ENCODE assay signal across 19 mouse cellular contexts in the genomic region with DNA sequence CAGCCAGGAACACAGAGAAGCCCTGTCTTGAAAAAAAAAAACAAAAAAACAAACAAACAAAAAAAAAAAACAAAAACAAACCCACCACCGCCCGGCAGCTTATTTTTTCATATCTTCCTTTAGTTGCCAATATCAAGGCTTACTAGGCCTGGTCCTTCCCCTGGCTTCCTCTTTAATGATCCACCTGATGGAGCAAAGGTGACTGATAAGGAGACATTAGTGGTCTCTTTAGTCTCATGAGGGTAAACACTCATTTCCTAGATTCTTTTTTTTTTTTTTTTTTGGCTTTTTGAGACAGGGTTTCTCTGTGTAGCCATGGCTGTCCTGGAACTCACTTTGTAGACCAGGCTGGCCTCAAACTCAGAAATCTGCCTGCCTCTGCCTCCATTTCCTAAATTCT. TPM values are rescaled to one million over a fixed set of nuclear protein-coding genes. Genes with fewer than 3 reads are reported as not detected.
DNase-seq lines count a peak whose midpoint lies in the region; TF ChIP-seq lines count a peak whose summit lies in the region.
"Not testable (repeated sequence)": the region's sequence is repeated elsewhere in the genome, so short reads cannot be mapped to it uniquely, and the experiment has no call there.
"Had no signal": no experiment of that assay in that cellular context is flagged by ENCODE, and none has a peak within 500 bp of the region (broad histone marks: within the 10 kb centered on the region; RNA-seq: fewer than 3 reads in every experiment).

No protein-coding gene starts in this region.

- in situ Hi-C loops in ES-E14 (cut with MboI; ENCODE audit: low sequenced_read_pairs in 2 of 2, unreplicated experiment in 2 of 2), result loop anchor here in 1 of 2 experiments (10.0 kb wide), 1 partner anchor 48 kb away; no protein-coding TSS in a partner anchor

- DNase-seq in ES-E14 (ENCODE audit: low read depth, low spot score); layer of hippocampus, adult 2 months (ENCODE audit: low spot score in 2 of 2); left cerebral cortex, adult 2 months (ENCODE audit: extremely low spot score in 1 of 2, low spot score in 2 of 2): not testable (repeated sequence)
- peak; percentile 58 for DNase-seq in MEL (ENCODE audit: low read depth, low spot score)

- not testable (repeated sequence) for H3K79me2 ChIP-seq in MEL (ENCODE audit: control insufficient read depth, insufficient read depth, low read length, poor library complexity)

- not testable (repeated sequence) for TF ChIP-seq CTCF in MEL (IDR thresholded peaks at IDR 0.05 in 2 of 3, conservative IDR thresholded peaks at IDR 0.05 in 1 of 3; ENCODE audit: control insufficient read depth in 1 of 3, insufficient read depth in 1 of 3, low read depth in 2 of 3, low read length in 3 of 3, poor library complexity in 1 of 3, severe bottlenecking in 1 of 3); layer of hippocampus, adult 2 months (conservative IDR thresholded peaks at IDR 0.05); left cerebral cortex, adult 2 months (IDR thresholded peaks at IDR 0.05)

- TF ChIP-seq EP300 in MEL (IDR thresholded peaks at IDR 0.05; ENCODE audit: low read depth in 1 of 2, low read length in 2 of 2), result not testable (repeated sequence)

- not testable (repeated sequence) for H3K36me3 ChIP-seq in ES-E14 (ENCODE audit: control insufficient read depth, insufficient read depth, low read length, poor library complexity, severe bottlenecking)
- H3K36me3 ChIP-seq in MEL (ENCODE audit: control insufficient read depth in 1 of 2, insufficient read depth in 2 of 2, low read length in 2 of 2), result peaks cover 0 to 18% of the 10 kb centered on the region in 2 experiments; a peak in 2 of 4 replicates

- intact Hi-C loops in left cerebral cortex, adult 2 months (cut with DNase I), result not testable (repeated sequence)

- not testable (repeated sequence) for H3K4me3 ChIP-seq in ES-E14 (ENCODE audit: insufficient read depth in 1 of 2, low read depth in 1 of 2, low read length in 2 of 2, poor library complexity in 1 of 2, severe bottlenecking in 1 of 2); MEL (ENCODE audit: control insufficient read depth in 1 of 2, insufficient read depth in 1 of 2, low read depth in 2 of 2, low read length in 2 of 2); layer of hippocampus, adult 2 months; left cerebral cortex, adult 2 months

- H3K27ac ChIP-seq in ES-E14 (ENCODE audit: insufficient read depth, low read depth, low read length, poor library complexity, severe bottlenecking); MEL (ENCODE audit: control insufficient read depth, low read depth, low read length): not testable (repeated sequence)
- H3K27ac ChIP-seq in layer of hippocampus, adult 2 months, result peak overlapping the region; percentile 100; the same call in 1 of the 2 replicates
- H3K27ac ChIP-seq in left cerebral cortex, adult 2 months, result peak overlapping the region; percentile 89; the same call in 1 of the 2 replicates

- H3K27me3 ChIP-seq in MEL (ENCODE audit: control insufficient read depth in 1 of 2, insufficient read depth in 2 of 2, low read length in 2 of 2), result not testable (repeated sequence)

- peaks cover 8 to 17% of the 10 kb centered on the region in 2 experiments; a peak in 3 of 4 replicates for H3K4me1 ChIP-seq in ES-E14 (ENCODE audit: control insufficient read depth in 2 of 2, insufficient read depth in 2 of 2, low read length in 2 of 2, poor library complexity in 1 of 2)
- H3K4me1 ChIP-seq in MEL (ENCODE audit: control insufficient read depth in 1 of 2, insufficient read depth in 2 of 2, low read length in 2 of 2), result peaks cover 9 to 26% of the 10 kb centered on the region in 2 experiments

- not testable (repeated sequence) for TF ChIP-seq POLR2A in MEL (IDR thresholded peaks at IDR 0.05; ENCODE audit: control insufficient read depth in 1 of 2, insufficient read depth in 1 of 2, low read depth in 1 of 2, low read length in 2 of 2, poor library complexity in 1 of 2)

- TF ChIP-seq RAD21 in MEL (IDR thresholded peaks at IDR 0.05; ENCODE audit: low read depth, low read length), result not testable (repeated sequence)

- H3K9me3 ChIP-seq in ES-E14 (ENCODE audit: control insufficient read depth, insufficient read depth, low read depth, low read length); MEL (replicated peaks; ENCODE audit: insufficient read depth, low read length): not testable (repeated sequence)

- H3K9ac ChIP-seq in ES-E14 (ENCODE audit: insufficient read depth, low read depth, low read length, poor library complexity, severe bottlenecking); MEL (ENCODE audit: control insufficient read depth, low read depth, low read length, poor library complexity, severe bottlenecking): not testable (repeated sequence)

TF ChIP-seq in ES-E14, 5 proteins besides CTCF, POLR2A, EP300 and RAD21:
- 0 out of 2 replicates have a peak, but pooled peaks have one; percentile 35 for TF ChIP-seq ZNF384 (IDR thresholded peaks at IDR 0.05; ENCODE audit: low read depth, low read length)

TF ChIP-seq in MEL, 35 proteins besides CTCF, POLR2A, EP300 and RAD21:
- peak; percentile 29; the same call in 1 of the 2 replicates for TF ChIP-seq ETS1 (IDR thresholded peaks at IDR 0.05; ENCODE audit: low read depth, low read length)
- TF ChIP-seq GATA1 (IDR thresholded peaks at IDR 0.05; ENCODE audit: low read depth, low read length), result peak; percentile 67
- peak; percentile 15; the same call in 1 of the 2 replicates for TF ChIP-seq TAL1 (IDR thresholded peaks at IDR 0.05; ENCODE audit: low read length)
- TF ChIP-seq ZNF384 (IDR thresholded peaks at IDR 0.05; ENCODE audit: low read depth, low read length), result peak; percentile 90
TF ChIP-seq in MEL: peak in this region for 4; not testable (repeated sequence) for 31.

RNA-seq across cellular contexts. Expression of gene Thra, which starts 3.2 kb away (rescaled TPM):
- total RNA-seq in ES-E14 (2012; rRNA removed) (7.7 and 9.0 TPM in 2 replicates), MEL (2012; rRNA removed) (22.0 and 29.6 TPM in 2 replicates)
- 10 to 100 TPM in 1 of 2 experiments, not detected in 1; 50.9 TPM for polyA plus RNA-seq in MEL (2012; ENCODE audit: insufficient read depth in 1 of 2, insufficient read length in 2 of 2, low read depth in 1 of 2, low replicate concordance in 2 of 2, missing spikeins in 1 of 2)
- total RNA-seq in layer of hippocampus, adult 2 months (2021), result 1,000 to 10,000 TPM in 1 of 2 experiments, 100 to 1,000 TPM in 1; 996 to 1,082 TPM
- total RNA-seq in left cerebral cortex, adult 2 months (2021), result 100 to 1,000 TPM; 730 to 768 TPM

RNA-seq across cellular contexts. Expression of gene Med24, which starts 8.0 kb away (rescaled TPM):
- total RNA-seq in ES-E14 (2012; rRNA removed) (53.5 and 75.7 TPM in 2 replicates), MEL (2012; rRNA removed) (37.5 and 41.4 TPM in 2 replicates)
- 10 to 100 TPM in 1 of 2 experiments, not detected in 1; 89.8 TPM for polyA plus RNA-seq in MEL (2012; ENCODE audit: insufficient read depth in 1 of 2, insufficient read length in 2 of 2, low read depth in 1 of 2, low replicate concordance in 2 of 2, missing spikeins in 1 of 2)
- 100 to 1,000 TPM; 146 to 148 TPM for total RNA-seq in layer of hippocampus, adult 2 months (2021)
- total RNA-seq in left cerebral cortex, adult 2 months (2021), result 100 to 1,000 TPM; 126 to 134 TPM

RNA-seq across cellular contexts. Expression of gene Csf3, which starts 36.2 kb away (rescaled TPM):
- 0.18 TPM in 1 of 2 replicates, not detected in the other for total RNA-seq in ES-E14 (2012; rRNA removed)
- total RNA-seq in MEL (2012; rRNA removed), result not detected in 2 replicates
- polyA plus RNA-seq in MEL (2012; ENCODE audit: insufficient read depth in 1 of 2, insufficient read length in 2 of 2, low read depth in 1 of 2, low replicate concordance in 2 of 2, missing spikeins in 1 of 2), result under 1 TPM in 1 of 2 experiments, not detected in 1; 0.18 TPM
- total RNA-seq in layer of hippocampus, adult 2 months (2021), result not detected
- total RNA-seq in left cerebral cortex, adult 2 months (2021), result not detected
- total RNA-seq: adrenal gland, adult 18-20 months; adrenal gland, adult 2 months; adrenal gland, adult 8-10 months; adrenal gland, postnatal 10 days; adrenal gland, postnatal 14 days; adrenal gland, postnatal 25 days; adrenal gland, postnatal 36 days; adrenal gland, postnatal 4 days; CH12.LX had no signal
- polyA plus RNA-seq: activated CD4-positive, CD25-positive, alpha-beta regulatory T cell, adult 4 months; adrenal gland, adult 2 months; brain, embryonic 14.5 days; C2C12; CD4-positive, CD25-positive, alpha-beta regulatory T cell, adult 4 months; cerebellum, adult 2 months; G1E had no signal

RNA-seq across cellular contexts. Expression of gene Nr1d1, which starts 37.9 kb away (rescaled TPM):
- total RNA-seq in ES-E14 (2012; rRNA removed), result 2.9 and 3.3 TPM in 2 replicates
- 1.9 and 2.0 TPM in 2 replicates for total RNA-seq in MEL (2012; rRNA removed)
- polyA plus RNA-seq in MEL (2012; ENCODE audit: insufficient read depth in 1 of 2, insufficient read length in 2 of 2, low read depth in 1 of 2, low replicate concordance in 2 of 2, missing spikeins in 1 of 2), result 1 to 10 TPM in 1 of 2 experiments, not detected in 1; 5.6 TPM
- total RNA-seq in layer of hippocampus, adult 2 months (2021), result 10 to 100 TPM; 93.2 to 94.0 TPM
- total RNA-seq in left cerebral cortex, adult 2 months (2021), result 100 to 1,000 TPM in 1 of 2 experiments, 10 to 100 TPM in 1; 91.9 to 153 TPM

RNA-seq across cellular contexts. Expression of gene Psmd3, which starts 54.9 kb away (rescaled TPM):
- total RNA-seq in ES-E14 (2012; rRNA removed), result 376 and 408 TPM in 2 replicates
- 350 and 385 TPM in 2 replicates for total RNA-seq in MEL (2012; rRNA removed)
- 100 to 1,000 TPM; 214 to 417 TPM for polyA plus RNA-seq in MEL (2012; ENCODE audit: insufficient read depth in 1 of 2, insufficient read length in 2 of 2, low read depth in 1 of 2, low replicate concordance in 2 of 2, missing spikeins in 1 of 2)
- total RNA-seq in layer of hippocampus, adult 2 months (2021), result 100 to 1,000 TPM; 123 to 125 TPM
- 100 to 1,000 TPM; 132 TPM for total RNA-seq in left cerebral cortex, adult 2 months (2021)

Comparison
In these comparisons a context has a peak if more than half of its experiments do, and no peak if none do; other contexts are left out.
1. RNA of gene Thra, which starts 3.2 kb away (total RNA-seq): 996 to 1,082 TPM in layer of hippocampus, adult 2 months and 730 to 768 TPM in left cerebral cortex, adult 2 months; 22.0 to 29.6 TPM in MEL and 7.7 to 9.0 TPM in ES-E14; every median in the first group is over 10 times any median in the second.